Mouse (Mus musculus) megakaryocyte, embryonic 14.5 days (primary cell): Measurements from ENCODE around the gene Emc10. TPM values are rescaled to one million over a fixed set of nuclear protein-coding genes. Genes with fewer than 3 reads are reported as not detected.
A peak's percentile ranks its signal among the peaks of the same experiment; 100 is the strongest.

Experiments
- H3K27me3 ChIP-seq: replicated peaks from 2 replicates; pipeline ENCODE3; 2012; ENCODE audit warnings: inconsistent platforms
- H3K36me3 ChIP-seq: replicated peaks from 2 replicates; pipeline ENCODE3; 2012; ENCODE audit warnings: low read length, inconsistent platforms, mixed read lengths
- H3K4me1 ChIP-seq: 2 replicates; pipeline ENCODE4 v1.6.1; 2012; ENCODE audit warnings: inconsistent platforms
- H3K4me3 ChIP-seq: replicated peaks from 2 replicates; pipeline ENCODE3; 2012; ENCODE audit warnings: moderate library complexity, mild to moderate bottlenecking, inconsistent platforms
- H3K9me3 ChIP-seq: 2 replicates; pipeline ENCODE4 v1.6.1; 2012; ENCODE audit warnings: inconsistent platforms
- FLI1 ChIP-seq: IDR thresholded peaks from 2 replicates; pipeline ENCODE4 v1.6.1; 2012; ENCODE audit warnings: low read length, inconsistent platforms, mixed read lengths
- GATA1 ChIP-seq: IDR thresholded peaks from 3 replicates; pipeline ENCODE4 v1.6.1; 2012; ENCODE audit warnings: mixed read lengths, low read length, inconsistent platforms, borderline replicate concordance
- polyA plus RNA-seq: library from polyadenylated mRNA; stranded (reverse); fragments of >175 nt; gene quantifications from 2 replicates; pipeline ENCODE4 v1.2.3, GENCODE M21; 2012; ENCODE audit warnings: low replicate concordance; ENCODE audit not compliant: insufficient read depth

The Emc10 gene
- polyA plus RNA-seq, 1 experiment = 156 TPM

- no peaks in the 10 kb centered on the region for H3K9me3 ChIP-seq
- TF ChIP-seq GATA1 (no peak), FLI1 (no peak)
- H3K4me3 ChIP-seq = no peak overlapping the region
- H3K36me3 ChIP-seq = no peaks in the 10 kb centered on the region
- H3K4me1 ChIP-seq = peaks cover 34% of the 10 kb centered on the region
- H3K27me3 ChIP-seq = peaks cover 79% of the 10 kb centered on the region
Observed at GRCm38 (mm10) chr7:44526414-44527154, 30.3 kb upstream of the Emc10 start.

DNA sequence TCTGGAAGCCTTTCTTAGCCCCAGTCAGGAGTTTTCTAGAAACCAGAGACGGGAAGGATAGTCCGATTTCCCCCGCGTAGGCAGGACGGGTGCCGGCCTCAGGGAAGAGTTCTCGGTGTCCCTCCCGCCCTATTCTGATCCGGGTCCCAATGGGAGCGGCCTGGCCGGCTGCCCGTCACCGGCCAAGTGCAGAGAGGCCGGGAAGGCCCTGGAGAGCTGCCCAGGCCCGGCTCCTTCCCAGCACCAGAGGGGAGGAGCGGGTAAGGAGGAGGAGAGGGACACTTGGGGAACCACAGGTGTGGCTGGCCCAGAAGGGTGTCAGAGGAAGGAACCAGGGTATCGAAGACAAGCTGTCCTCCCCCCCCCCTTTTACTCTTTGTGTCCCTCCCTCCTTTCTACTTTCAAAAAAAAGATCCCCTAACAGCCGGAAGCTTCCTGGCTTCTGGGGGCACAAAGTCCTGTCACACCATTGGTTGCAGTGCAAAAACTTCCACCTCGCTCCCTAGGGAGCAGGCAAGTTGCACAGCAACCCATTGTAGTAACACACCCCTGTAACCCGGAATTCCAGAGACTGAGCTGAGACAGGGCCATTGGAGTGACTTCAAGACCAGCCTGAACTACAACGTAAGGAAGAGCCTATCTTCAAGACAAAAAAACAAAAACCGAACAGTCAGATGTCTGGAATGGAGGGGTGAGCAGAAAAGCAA, 28.9 kb upstream of the Emc10 start:
- peaks cover 31% of the 10 kb centered on the region for H3K4me1 ChIP-seq
- no peaks in the 10 kb centered on the region for H3K9me3 ChIP-seq
- peaks cover 88% of the 10 kb centered on the region for H3K27me3 ChIP-seq
- H3K36me3 ChIP-seq = no peaks in the 10 kb centered on the region
- no peak for TF ChIP-seq GATA1
- no peak for TF ChIP-seq FLI1
- H3K4me3 ChIP-seq = no peak overlapping the region

DNA sequence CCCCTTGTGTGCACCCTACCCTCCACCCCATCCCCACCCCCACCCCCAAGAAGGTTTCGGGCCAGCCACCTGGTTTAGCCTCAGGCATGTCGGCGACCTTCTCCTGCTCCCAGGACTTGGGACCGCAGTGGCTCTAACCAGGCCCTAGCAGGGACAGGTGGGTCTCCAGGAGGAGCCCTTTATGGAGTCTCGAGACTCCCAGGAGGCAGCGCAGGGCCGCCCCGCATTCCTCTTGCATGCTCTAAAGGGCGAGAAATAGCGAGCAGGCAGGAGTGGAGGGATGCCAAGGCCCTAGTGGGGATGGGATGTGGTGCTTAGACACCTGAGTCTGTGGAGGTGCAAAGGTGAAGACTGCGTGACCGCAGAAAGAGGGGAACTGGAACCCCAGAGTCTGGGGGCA, 28.2 kb upstream of the Emc10 start, which contains the start of gene Mybpc2:
TSS of gene Mybpc2 (minus strand) at position 155 of the 400 bp plus-strand sequence.
- Histone ChIP-seq H3K4me3 (no peak within 1 kb of the TSS), H3K27me3 (peaks cover 82% of the 10 kb centered on the region), H3K4me1 (peaks cover 31% of the 10 kb centered on the region), H3K36me3 (no peaks in the 10 kb centered on the region), H3K9me3 (peaks cover under 1% of the 10 kb centered on the region; the same call in 1 of the 2 replicates)
- no peak for TF ChIP-seq GATA1
- no peak for TF ChIP-seq FLI1

GRCm38 (mm10) chr7:44523056-44523455, 26.7 kb upstream of the Emc10 start:
- no peaks in the 10 kb centered on the region for H3K36me3 ChIP-seq
- no peak overlapping the region for H3K4me3 ChIP-seq
- TF ChIP-seq FLI1 (no peak), GATA1 (no peak)
- peaks cover 24% of the 10 kb centered on the region for H3K4me1 ChIP-seq
- peaks cover 80% of the 10 kb centered on the region for H3K27me3 ChIP-seq
- H3K9me3 ChIP-seq = peaks cover 5% of the 10 kb centered on the region; the same call in 1 of the 2 replicates

DNA sequence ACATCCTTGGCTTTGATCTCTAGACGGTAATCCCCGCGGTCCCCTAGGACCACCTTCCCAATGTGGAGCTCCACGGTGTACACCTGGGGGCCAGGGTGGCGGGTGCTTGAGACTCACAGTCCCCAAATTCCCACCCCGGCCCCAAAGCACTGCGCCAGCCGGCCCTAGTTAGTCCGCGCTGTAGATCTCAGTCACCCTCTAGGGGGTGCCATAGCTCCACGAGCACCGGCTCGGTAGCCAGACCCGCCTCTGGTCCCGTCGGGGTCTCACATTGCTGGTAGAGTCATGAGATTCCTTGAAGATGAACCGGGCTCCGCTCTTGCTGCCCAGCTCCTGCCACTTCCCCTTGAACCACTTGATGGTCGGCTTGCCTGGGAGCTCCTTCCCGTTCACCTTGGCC, 25.4 kb upstream of the Emc10 start:
- Histone ChIP-seq H3K4me3 (peak overlapping the region; percentile 82), H3K4me1 (peaks cover 11% of the 10 kb centered on the region), H3K36me3 (no peaks in the 10 kb centered on the region), H3K27me3 (peaks cover 83% of the 10 kb centered on the region), H3K9me3 (peaks cover 5% of the 10 kb centered on the region; the same call in 1 of the 2 replicates)
- no peak for TF ChIP-seq FLI1
- TF ChIP-seq GATA1 = no peak

- TF ChIP-seq FLI1 = no peak
- TF ChIP-seq GATA1 = no peak
- Histone ChIP-seq H3K27me3 (peaks cover 84% of the 10 kb centered on the region), H3K4me3 (no peak overlapping the region), H3K4me1 (peaks cover 11% of the 10 kb centered on the region), H3K36me3 (no peaks in the 10 kb centered on the region), H3K9me3 (peaks cover 5% of the 10 kb centered on the region; the same call in 1 of the 2 replicates)
Observed at GRCm38 (mm10) chr7:44520990-44521389, 24.7 kb upstream of the Emc10 start.

DNA sequence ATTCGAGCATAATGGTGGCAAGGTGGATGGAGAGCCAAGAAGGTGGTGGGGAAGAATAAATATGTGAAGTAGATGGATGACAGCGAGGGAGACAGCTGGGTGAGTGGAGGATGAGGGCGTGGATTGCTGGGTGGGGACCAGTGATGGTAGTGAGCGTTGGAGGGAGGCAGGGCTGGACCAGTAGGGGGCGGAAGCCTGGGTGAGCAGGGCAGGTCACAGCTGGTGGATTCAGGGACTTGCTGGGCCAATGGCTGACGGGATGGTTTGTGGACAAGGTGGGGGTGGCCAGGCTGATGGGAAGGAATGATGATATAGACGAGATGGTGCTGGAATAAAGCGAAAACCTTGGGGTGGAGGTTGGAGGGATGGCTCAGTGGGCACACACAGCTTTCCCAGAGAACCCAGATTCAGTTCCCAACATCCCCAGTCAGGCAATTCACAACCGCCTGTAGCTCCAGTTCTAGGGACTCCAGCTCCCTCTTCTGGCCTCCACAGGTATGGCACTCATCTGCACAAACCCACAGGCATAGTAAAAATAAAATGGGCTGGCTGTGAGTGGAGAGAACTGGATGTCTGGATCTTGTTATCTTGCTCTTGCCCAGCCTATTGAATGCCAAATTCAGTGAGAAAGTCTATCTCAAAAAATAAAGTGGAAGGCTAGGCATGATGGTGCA, 23.0 kb upstream of the Emc10 start:
- H3K36me3 ChIP-seq = no peaks in the 10 kb centered on the region
- TF ChIP-seq FLI1 = no peak
- H3K4me3 ChIP-seq = no peak overlapping the region
- peaks cover 15% of the 10 kb centered on the region for H3K4me1 ChIP-seq
- H3K9me3 ChIP-seq = peaks cover 8% of the 10 kb centered on the region; the same call in 1 of the 2 replicates
- peaks cover 84% of the 10 kb centered on the region for H3K27me3 ChIP-seq

DNA sequence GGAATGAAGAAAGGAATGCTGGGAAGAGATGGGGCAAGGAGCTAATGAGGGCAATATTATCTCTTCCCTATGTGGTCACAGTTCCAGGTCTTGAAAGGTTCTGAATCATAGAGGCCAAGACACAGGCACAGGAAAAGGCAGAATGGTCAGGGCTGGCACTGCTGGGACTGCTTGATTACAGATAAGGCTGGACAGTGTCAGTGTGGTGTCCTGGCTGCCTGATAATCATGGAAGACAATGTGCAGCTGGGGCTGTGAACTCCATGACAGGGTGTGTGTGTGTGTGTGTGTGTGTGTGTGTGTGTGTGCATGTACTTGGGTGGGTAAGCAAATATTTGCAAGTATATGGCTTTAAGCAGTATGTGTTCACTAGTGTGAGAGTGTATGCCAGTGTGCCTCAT, 11.2 kb upstream of the Emc10 start:
- peak overlapping the region; percentile 9 for H3K4me3 ChIP-seq
- H3K36me3 ChIP-seq = no peaks in the 10 kb centered on the region
- H3K4me1 ChIP-seq = peaks cover 52% of the 10 kb centered on the region
- H3K9me3 ChIP-seq = peaks cover 21% of the 10 kb centered on the region
- TF ChIP-seq FLI1 (no peak), GATA1 (peak; percentile 36; the same call in 1 of the 3 replicates)
- H3K27me3 ChIP-seq = peaks cover 57% of the 10 kb centered on the region

DNA sequence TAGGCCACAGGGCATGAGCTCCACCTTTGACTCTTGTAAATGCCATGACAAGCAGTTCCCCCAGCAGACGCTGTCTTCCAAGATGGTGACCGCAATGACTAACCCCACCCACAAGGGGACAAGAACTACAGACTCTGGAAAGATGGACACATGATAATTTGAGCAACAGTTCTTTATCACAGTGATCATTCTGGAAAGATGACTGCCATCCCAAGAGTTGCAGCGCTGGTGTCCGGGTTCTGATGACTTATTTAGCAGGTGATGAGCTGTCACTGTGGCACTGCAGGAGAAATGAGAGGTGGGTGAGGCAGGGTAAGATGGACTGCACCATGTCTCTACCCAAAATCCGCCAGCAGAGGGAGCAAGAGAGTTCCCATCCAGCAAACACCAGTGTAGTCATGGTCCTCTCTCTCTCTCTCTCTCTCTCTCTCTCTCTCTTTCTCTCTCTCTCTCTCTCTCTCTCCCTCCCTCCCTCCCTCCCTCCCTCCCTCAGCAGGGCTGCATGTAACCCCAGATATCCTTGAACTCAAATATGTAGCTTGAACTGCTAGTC, 5.3 kb upstream of the Emc10 start:
- Histone ChIP-seq H3K9me3 (peaks cover 13% of the 10 kb centered on the region), H3K4me1 (peaks cover 28% of the 10 kb centered on the region), H3K36me3 (no peaks in the 10 kb centered on the region), H3K4me3 (no peak overlapping the region), H3K27me3 (peaks cover 38% of the 10 kb centered on the region)
- TF ChIP-seq GATA1 = no peak
- no peak for TF ChIP-seq FLI1

DNA sequence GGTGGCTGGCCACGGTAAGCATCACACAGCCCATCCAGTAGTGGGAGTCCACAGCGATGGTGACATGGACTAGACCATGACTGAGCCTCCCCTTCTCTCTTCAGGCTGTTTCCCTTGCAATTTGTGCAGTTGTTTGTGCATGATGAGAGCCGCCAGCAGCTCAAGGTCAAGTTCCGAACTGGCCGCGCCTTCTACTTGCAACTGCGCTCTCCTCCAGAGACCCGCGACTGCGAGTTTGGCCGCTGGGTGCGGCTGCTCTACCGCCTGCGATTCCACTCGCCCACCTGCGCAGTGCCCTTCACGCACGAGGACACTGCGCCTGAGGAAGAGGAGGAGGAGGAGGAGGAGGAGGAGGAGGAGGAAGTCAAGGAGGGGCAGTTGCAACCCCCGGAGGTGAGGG, 3.7 kb upstream of the Emc10 start:
- H3K27me3 ChIP-seq = peaks cover 28% of the 10 kb centered on the region
- H3K36me3 ChIP-seq = no peaks in the 10 kb centered on the region
- TF ChIP-seq GATA1 (no peak), FLI1 (no peak)
- no peak overlapping the region for H3K4me3 ChIP-seq
- H3K9me3 ChIP-seq = peaks cover 9% of the 10 kb centered on the region
- peaks cover 31% of the 10 kb centered on the region for H3K4me1 ChIP-seq
